Mouse (Mus musculus): ENCODE measurements around the gene Gm20388. TPM values are rescaled to one million over a fixed set of nuclear protein-coding genes. Genes with fewer than 3 reads are reported as not detected.

The Gm20388 gene
- total RNA-seq, 2 experiments from 2014 or later, result 10.7 TPM; not detected in 1

DNA sequence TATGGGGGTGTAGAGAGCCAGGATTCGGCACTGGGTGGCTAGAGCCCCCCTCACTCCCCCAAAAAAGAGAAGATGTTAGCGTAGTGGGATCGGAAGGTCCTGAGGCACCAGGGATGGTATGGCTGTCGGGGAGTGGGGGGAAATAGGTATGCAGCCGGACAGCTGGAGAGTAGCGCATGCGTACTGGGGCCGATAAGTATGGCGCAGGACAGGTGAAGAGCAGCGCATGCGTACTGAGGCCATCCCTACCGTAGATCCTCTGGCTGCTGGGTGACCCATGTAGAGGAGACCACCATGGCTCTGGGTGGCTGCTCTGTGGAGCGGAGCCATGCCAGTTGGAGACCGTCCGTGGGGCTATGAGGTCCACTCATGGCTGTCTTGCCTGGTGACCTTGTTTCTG is 585.8 kb downstream of the Gm20388 start:
- no peak for DNase-seq (ENCODE audit: low spot score in 2 of 2)

DNA sequence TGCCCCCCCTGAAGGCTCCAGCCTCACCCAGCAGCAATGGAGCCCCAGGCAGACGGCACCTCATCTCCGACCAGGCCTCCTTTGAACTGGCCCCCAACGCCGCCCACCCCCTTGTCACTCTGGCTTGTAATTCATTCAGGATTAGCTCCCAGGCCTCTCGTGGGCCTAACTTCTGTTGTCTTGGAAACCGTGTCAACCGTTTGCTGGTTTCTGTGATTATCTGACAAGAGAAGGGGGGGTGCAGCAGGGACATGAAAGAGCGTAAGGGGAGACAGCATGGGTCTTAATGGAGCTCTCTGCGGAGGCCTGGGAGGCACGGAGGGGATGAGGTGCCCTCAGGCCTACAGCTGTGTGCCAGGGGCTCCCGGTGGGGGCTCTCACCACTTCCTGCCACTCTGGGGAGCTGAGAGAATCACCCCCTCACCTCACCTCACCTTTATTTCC is 586.9 kb downstream of the Gm20388 start:
- no peak for DNase-seq (ENCODE audit: low spot score in 2 of 2)

DNA sequence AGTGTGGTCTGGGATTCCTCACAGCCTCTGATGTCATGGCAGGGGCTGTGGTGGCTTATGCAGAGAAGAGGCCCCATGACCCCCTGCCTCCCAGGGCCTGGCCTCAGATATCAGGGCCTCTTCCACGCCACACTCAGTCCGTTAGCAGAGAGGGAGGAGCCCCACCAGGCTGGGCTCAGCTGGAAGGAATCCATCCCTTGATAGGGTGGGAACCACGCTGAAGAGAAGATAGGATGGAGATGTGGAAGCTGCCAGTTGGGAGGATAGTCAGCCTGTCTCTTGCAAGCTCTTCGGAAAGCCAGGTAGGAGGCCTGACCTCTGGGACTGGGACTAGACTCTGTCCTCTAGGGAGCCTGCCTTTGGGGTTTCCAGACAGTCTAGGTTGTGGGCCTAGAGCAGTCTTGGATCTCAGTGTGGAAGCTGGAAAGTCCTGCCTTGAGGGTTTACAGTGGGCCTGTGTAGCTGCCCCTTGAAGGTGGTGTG is 587.7 kb downstream of the Gm20388 start:
- no peak for DNase-seq (ENCODE audit: low spot score in 2 of 2)

DNA sequence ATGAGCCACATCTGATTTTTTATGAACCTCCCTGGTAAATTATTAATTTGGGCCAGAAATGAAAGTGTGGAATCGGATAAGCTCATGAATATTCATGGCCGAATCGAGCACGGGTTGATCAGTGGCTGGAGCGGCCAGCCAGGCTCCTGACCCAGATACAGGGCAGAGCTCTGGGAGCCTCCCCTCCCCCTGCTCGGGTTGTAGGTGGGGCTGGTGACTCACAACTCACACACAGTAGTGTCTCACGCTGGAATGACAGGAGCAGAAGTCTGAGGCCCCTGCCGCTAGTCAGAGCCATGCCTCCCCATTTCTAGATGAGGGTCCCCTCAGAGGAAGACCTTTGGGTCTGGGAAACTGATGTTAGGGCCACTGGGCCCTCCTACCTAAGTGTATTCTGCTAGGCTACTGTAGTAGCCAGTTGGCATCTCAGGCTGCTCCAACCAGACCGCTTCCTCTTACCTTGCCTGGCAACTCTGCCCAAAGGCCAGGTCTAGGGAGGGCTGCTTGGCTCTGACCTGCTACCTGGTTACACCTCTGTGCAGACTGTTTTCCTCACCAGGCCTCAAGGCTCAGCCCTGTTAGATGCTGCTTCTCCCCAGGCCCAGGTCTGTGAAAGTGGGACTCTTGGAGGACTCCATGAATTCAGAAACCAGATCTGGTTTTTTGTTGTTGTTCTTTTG is 588.4 kb downstream of the Gm20388 start:
- peak in 1 of 2 experiments; percentile 68 for DNase-seq (ENCODE audit: low spot score in 2 of 2)

DNA sequence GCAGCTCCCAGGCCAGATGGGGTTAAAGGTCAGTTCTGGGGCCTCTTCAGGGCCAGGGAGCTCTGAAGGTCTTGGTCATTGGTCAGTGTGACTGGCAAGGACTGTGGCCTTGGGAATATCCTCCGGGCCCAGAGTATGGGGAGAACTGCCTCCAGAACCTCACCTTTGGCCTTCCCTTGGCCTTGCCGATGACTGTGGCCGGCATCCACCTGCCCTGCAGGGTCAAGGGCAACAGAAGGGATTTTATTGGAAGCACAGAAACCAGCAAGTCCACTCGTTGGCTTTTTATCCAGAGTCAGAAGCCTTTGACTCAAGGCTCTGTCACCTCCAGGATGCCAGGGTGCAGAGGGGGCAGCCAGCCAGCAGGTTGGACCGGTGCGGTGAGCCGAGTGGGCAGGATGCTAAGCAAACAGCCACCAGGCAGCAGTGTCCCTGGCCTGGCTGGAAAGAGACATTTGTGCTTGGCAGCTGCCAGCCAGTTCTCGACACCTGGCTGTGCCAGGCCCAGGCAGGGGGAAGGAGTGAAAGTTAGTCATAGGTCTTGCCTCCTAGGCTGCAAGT is 590.1 kb downstream of the Gm20388 start:
- no peak for DNase-seq (ENCODE audit: low spot score in 2 of 2)

DNA sequence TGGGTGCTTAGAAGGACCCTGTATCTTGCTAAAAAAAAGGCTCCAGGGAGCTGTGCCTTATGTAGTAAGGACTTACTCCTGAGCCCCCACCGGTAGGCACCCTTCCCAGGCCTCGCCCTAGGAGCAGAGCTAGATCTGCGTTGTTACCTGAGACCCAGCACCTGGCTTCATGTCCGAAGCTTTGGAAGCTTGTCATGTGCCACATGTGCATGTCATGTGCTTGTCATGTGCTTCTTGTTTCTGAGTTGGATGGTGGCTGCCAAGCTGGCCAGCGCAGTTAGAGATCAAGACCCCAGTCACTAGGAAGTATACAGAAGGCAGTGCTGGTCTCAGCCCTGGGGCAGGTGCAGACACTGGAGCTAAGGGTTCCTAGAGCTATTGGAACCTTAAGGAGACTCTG is 590.8 kb downstream of the Gm20388 start:
- DNase-seq (ENCODE audit: low spot score in 2 of 2), result no peak

DNA sequence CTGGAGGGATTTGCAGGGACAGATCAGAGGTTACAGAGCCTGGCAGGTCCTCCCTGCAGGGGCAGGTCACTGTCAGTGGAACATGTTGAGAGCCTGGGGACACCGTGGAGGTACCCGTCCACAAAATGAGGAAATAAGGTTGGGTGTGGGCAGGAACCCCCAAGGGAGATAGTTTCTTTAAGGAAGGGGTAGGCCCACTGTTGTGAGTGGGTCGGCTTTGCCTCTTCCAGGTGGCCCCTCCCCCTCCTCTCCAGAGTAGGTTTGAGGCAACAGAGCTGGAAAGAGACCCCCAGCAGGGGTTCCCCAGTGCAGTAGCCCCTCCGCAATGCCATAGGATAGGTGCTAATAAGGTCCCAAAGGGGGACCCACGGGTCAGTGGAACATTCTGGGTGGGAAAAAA is 591.8 kb downstream of the Gm20388 start:
- no peak for DNase-seq (ENCODE audit: low spot score in 2 of 2)

DNA sequence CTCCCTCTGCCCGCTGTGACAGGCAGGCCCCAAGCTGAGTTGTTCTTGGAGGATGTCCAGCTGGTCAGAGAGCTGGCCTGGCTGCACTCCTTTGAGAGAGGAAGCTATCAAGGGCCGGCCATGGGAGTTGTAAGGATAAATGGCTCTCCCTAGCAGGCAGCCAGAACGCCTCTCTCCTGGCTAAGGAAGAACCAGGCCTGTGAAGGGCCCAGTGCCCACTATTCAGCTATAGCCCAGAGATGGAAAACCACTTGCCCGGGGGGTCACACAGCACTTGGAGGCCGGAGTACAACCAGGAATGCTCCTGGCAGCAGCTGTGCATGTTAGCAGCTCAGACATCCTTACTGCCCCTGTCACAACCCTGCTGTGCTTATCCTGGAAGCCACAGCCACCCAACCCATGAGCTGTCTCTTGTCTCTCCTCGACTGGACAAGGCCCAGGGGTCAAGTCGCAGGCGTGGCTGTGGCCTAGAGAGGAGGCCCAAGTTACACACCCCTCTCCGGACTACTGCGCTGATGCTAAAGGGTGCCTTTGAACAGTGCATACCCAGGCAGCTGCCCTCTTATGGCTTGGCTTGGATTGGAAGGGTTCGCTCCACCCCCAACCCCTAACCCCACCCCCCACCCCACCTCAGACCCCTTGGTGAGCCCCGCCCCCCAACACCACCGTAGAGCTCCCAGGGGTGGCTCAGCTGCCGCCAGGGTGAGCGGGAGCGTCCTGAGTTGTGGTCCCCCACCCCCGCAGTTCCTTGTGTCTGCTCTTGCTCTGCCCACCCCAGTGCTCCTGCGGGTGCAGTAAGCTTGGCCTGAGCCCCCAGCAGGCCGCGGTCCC is 593.8 kb downstream of the Gm20388 start:
- DNase-seq (ENCODE audit: low spot score in 2 of 2), result no peak

DNA sequence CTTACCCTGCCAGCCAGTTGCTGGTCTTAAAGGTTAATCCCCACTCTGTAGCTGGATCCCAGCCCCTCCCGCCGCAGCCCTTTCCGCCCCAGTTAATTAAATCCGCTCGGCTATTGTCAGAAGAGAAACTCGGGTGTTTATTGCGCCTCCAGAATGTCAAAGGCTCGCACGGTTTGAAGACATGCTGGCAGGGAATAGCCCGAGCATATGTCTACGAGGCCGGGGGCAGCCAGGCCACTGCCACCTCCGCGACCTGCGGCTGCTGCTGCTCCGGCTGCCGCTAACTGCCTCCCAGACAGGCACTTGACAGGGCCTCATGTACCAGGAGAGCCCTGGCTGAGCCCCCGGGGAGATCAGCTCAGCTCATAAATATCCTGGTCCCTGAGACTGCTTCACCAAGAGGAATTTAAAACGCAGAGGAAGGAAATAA is 594.5 kb downstream of the Gm20388 start:
- no peak for DNase-seq (ENCODE audit: low spot score in 2 of 2)

DNA sequence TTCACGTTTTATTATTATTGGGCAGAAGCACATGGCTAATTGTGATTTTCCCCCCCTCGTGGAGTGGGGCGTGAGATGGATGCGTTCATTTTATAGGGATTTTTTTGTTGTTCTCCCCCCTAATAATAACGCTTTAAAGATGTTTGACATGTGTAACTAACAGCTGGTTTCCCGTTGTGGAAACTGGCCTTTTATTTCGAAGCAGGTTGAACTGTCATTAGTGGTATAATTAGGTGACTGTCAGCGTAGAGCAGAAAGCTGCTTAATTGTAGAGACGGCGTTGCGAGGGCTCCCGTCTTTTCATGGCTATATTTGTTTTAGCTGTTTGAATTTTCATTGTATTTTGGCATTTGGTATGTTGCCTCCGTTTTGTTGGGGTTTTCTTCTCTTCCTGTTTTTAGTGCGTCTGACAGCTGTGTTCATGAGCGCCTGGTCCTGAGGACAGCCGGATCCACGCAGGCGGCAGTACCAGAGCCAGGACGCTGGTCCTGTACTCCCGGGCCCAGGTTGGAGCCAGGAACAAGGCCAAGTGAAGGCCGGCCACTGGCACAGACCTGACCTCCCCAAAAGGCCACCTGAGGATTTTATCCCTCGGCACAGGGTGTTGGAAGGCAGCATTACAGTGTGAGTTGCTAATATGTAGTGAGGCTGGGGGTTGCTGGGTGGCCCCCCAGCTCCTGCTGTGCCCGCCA is 595.1 kb downstream of the Gm20388 start:
- no peak for DNase-seq (ENCODE audit: low spot score in 2 of 2)

DNA sequence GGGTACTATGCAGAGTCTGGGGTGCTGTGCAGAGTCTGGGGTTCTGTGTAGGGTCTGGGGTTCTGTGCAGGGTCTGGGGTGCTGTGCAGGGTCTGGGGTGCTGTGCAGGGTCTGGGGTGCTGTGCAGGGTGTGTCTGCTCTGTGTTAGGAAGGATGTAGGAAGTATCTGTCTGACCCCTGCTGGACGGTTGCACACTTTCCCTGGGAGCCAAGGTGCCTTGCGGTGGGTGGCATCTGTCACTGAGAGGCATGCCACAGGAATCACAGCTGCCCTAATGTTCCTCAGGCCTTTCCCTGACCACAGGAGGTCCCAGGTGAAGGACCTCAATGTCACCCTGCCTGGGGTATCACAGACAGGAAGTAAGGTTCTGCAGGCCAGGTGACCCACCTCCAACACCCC is 595.9 kb downstream of the Gm20388 start:
- no peak for DNase-seq (ENCODE audit: low spot score in 2 of 2)

DNA sequence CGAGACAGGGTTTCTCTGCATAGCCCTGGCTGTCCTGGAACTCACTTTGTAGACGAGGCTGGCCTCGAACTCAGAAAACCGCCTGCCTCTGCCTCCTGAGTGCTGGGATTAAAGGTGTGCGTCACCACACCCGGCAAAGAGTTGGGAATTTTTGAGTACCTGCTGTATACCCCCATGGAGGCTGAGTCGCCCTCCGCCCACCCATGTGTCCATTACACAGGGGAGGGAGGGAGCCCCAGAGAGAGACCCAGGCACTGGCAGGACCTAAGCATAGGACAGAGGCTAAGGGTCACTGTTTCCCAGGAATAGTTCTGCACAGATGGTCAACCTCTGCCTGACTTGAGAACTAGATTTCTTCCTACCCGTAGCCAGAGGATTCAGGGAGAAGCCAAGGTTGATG is 596.6 kb downstream of the Gm20388 start:
- DNase-seq (ENCODE audit: low spot score in 2 of 2), result no peak

DNA sequence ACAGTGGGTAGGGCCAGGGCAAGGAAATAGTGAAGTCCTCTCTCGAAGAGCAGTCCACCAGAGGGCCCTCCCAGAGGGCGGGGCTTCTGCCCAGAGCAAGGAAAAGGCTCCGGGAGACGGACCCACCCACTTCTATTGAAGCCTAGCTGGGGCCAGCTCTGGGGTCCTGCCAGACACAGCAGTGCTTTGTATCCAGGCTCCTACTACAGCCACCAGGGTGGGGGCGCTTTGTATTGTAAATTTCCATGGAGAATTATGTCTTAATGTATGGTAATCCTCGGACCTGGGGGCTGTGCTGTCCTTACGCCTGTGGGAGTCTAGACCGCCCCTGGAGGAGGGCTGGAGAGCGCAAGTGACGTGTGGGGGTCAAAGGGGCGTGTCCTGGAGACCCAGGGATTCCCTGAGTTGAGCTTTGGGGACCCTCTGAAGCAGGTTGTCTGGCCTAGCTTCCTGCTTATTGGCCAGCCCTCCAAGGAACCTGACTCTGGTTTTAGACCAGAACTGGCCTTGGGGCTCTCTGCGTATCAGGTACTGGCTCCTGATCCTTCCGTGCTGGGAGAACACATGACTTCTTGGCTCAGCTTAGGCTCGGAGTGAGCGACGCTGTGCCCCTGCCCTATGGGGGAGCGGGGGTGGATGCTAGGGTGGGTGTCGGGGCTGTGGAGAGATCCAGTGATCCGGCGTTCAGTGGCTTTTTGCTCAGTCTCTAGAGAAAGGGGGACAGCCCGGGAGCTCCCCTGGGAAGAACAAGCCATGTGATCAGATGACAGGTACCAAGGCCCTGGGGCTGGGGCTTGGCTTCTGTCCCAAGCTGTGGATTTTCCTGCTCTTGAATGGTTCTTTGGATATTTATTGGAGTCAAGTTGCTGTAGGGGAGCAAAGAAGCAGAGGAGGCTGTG is 598.7 kb downstream of the Gm20388 start:
- no peak for DNase-seq (ENCODE audit: low spot score in 2 of 2)

DNA sequence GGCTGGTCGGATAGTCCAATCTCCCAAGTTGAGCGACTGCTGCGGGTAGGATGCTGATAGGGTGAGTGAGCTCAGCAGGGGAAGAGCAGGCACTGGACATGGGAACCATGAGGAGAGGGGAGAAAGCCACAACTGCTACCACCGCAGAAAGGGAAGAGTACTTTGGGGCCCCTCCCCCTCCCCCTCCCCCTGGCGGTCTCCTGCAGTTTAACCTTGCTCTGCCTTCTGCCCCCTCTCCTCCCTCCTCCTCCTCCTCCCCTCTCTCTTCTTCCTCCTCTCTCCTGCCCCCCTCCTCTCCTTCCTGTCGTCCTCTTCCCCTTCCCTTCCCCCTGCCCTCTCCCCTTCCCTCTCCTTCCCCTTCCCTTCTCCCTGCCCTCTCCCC is 599.4 kb downstream of the Gm20388 start:
- no peak for DNase-seq (ENCODE audit: low spot score in 2 of 2)

DNA sequence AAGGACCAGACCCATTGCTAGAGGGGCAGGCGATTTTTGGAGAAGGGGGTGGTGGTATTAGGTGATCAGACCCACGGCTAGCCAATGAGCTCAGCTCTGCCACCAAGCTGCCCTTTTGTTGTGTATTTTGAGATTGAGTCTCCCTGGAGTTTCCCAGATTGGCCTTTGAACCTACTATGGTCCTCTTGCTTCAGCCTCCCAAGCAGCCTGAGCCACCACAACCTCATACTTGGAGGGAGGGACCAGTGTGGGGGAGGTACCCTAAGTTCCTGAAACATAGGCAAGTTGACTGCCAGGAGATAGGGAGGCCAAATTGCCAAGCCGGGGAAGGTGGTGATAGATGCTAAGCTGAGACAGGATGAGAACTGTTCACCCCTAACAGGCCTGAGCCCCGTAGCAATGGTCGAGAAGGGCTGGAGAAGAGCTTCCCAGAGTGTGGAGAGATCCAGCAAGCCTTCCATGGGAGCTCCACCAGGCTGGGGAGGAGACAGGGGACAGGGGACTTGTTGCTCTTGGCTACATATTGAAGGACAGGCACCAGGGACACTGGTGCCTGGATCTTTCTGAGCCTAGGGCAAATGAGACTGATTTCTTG is 600.3 kb downstream of the Gm20388 start:
- DNase-seq (ENCODE audit: low spot score in 2 of 2), result no peak

DNA sequence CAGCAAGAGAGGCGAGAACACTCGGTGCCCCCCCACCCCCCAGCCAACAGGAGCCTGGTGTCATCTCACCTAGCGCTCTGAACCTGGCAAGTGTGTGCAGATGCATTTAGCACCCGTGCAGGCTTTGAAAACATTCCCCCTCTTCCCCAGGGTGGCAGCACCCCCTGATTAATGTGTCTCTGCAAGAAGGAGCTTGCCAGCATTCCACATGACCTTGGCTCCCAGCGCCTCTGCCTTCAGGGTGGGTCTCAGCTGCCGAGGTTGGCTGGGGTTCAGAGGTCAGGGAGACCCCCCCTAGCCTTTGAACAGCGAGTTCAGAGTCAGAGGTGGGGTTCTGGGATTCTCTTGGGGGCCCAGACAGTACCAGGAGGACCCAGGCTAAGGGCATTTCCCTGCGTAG is 601.1 kb downstream of the Gm20388 start:
- no peak for DNase-seq (ENCODE audit: low spot score in 2 of 2)

DNA sequence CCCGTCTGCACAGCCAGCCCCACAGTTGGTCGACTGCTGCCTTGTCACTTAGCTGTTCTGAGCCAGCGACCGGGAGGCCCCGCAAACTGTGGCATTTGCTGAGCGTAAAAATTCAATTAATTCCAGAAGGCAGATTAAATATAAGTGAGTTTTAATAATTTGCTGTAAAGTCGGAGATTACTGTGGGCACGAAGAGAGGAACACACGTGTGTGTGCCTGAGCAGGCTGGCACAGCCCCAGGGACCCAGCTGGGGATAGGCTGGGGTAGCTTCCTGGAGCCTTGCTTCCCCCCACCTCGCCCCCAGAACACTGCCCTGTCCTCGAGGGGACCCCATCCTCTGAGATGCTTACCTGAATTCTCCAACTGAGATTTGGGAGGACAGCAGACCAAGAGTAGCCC is 601.7 kb downstream of the Gm20388 start:
- DNase-seq (ENCODE audit: low spot score in 2 of 2), result no peak

DNA sequence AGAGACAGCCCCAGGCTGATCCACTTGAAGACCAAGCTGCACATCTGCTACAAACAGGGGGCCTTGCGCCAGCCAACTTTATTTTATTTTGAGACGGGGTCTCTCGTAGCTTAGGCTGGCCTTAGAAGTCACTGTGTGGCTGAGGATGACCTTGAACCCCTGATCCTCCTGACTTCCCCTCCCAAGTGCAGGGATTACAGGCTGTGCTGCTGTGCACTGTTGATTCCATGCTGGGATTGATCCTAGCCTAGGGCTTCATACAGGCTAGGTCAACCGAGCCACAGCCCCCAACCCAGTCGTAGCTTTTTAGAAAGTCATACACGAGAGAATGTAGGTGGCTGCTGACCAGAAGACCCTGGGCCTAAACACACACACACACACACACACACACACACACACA is 602.5 kb downstream of the Gm20388 start:
- DNase-seq (ENCODE audit: low spot score in 2 of 2), result no peak

DNA sequence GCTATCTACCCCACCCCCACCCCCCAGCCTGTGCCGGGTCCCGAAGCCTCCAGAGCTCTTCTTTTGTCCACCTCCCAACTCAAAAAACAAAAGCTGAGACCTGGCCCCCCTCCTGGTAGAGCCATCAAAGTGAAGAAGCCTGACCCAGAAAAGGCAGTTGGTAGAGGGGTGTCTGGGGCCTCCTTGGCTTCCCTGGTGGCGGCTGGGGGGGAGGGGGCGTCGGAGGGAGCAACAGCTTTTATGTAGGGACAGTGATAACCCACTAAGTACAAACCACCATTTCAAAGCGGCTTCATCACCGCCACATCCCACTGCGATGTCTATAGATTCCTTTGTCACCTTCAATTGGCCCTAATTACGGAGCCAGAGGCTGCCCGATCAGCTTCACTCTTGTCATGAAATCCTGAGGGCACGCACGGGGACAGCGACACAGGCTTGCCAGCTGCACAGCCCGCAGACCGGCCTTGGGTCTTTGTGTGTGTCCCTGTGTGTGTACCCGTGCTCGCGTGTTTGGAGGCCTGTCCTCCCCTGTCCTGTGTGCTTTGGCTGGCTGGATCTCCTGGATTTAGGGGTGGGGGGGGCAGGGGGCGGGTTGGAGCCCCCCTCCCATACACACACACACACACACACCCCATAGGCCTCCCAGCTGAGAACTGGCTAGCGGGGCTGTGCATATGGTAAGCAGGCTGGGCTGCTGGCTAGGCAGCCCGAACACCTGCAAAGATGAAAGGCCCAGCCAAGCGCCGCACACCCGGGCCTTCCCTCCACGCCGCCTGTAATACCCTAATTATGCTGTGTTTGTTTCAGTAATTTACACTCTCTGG is 603.2 kb downstream of the Gm20388 start:
- no peak for DNase-seq (ENCODE audit: low spot score in 2 of 2)

Data from layer of hippocampus, adult 18-20 months (tissue).